Mouse (Mus musculus) intestine, embryonic 14.5 days (tissue): ENCODE measurements around the gene Slc25a14. TPM values are rescaled to one million over a fixed set of nuclear protein-coding genes. Genes with fewer than 3 reads are reported as not detected.

Experiments
- ATAC-seq: fragments of 200-750 bp; cut with Nextera tagmentation; replicated peaks from 2 replicates; pipeline ENCODE4 v1.8.0; 2017; ENCODE audit warnings: low read depth, moderate number of reproducible peaks, moderate TSS enrichment, moderate library complexity; ENCODE audit not compliant: low FRiP score, low TSS enrichment
- DNase-seq: peaks from one replicate; pipeline ENCODE4 v3.0.0-alpha.2; 2018; ENCODE audit warnings: low spot score
- H3K27ac ChIP-seq: fragments of 300-500 bp; sonication (generic); 2 replicates; pipeline ENCODE4 v1.5.1; 2014; ENCODE audit warnings: low read depth, mild to moderate bottlenecking, control low read depth
- H3K27me3 ChIP-seq: fragments of 300-500 bp; sonication (generic); replicated peaks from 2 replicates; pipeline ENCODE4 v1.6.1; 2014; ENCODE audit warnings: low read length, control low read depth; ENCODE audit not compliant: control insufficient read depth, insufficient read depth
- H3K36me3 ChIP-seq: fragments of 300-500 bp; sonication (generic); 2 replicates; pipeline ENCODE4 v1.6.1; 2014; ENCODE audit warnings: low read length, control low read depth; ENCODE audit not compliant: control insufficient read depth, insufficient read depth
- H3K4me1 ChIP-seq: fragments of 300-500 bp; sonication (generic); replicated peaks from 2 replicates; pipeline ENCODE4 v1.6.1; 2014; ENCODE audit warnings: low read length, control low read depth, mixed read lengths; ENCODE audit not compliant: control insufficient read depth, insufficient read depth
- H3K4me2 ChIP-seq: fragments of 300-500 bp; sonication (generic); 2 replicates; pipeline ENCODE4 v1.6.1; 2014; ENCODE audit warnings: low read length
- H3K4me3 ChIP-seq: fragments of 300-500 bp; sonication (generic); 2 replicates; pipeline ENCODE4 v1.5.1; 2014; ENCODE audit warnings: low read depth, low read length, control low read depth, mixed read lengths
- H3K9ac ChIP-seq: fragments of 300-500 bp; sonication (generic); 2 replicates; pipeline ENCODE4 v1.6.1; 2014; ENCODE audit warnings: mild to moderate bottlenecking, low read length
- H3K9me3 ChIP-seq: fragments of 300-500 bp; sonication (generic); 2 replicates; pipeline ENCODE4 v1.6.1; 2016; ENCODE audit warnings: low read length, control low read depth; ENCODE audit not compliant: control insufficient read depth
- WGBS: fragments of 180-500 bp; shearing (Covaris S2); extraction: QIAGEN DNeasy Blood & Tissue Kit; methylation state at CpG from one replicate; pipeline ENCODE4 v1.1.7; 2014; 5-methylcytosine and 5-hydroxymethylcytosine counted together
- polyA plus RNA-seq: library from polyadenylated mRNA; unstranded; fragments of >200 nt; fragmentation: Nextera tagmentation; extraction: Ambion mirVana; gene quantifications from 2 replicates; pipeline ENCODE4 v1.2.1, GENCODE M21; 2014

Gene Slc25a14
- 12.8 and 13.7 TPM in 2 replicates for polyA plus RNA-seq

DNA sequence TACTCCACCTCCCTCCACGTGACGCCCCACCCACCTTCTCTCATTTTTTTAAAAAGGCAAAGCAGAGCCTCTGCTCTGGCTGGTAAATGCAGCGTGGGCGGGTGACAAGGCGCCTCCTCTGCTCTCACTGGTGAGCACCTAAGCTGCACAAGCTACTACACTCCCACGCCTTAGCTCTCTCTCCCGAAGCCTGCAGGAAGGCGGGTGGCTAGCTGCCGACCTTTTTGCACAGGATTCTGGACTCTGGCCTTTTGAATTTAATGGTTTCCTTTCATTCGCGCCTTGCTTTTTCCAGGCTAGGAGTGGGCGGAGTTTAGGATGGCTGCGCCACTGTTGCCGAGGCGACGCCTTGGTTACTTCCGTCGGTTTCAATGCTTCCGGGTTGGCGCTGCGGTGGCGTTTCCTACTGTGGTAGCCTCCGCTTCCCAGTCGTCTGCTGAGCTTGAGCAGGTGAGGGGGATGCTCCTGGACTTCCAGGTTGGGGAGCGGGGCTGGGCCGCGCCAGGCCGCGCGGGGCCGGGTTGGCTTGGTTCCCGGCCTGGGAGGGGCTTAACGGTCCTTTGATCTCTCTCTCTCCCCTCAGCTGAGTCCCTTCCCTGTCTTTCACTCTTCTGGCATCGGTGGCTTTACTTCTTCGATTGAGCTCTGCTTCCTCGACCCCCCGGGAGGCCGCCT is at the start of gene Slc25a14:
TSS of gene Slc25a14 (plus strand) at position 35 of the 675 bp plus-strand sequence.
- 11% methylated on average over 37 of the region's 38 CpGs for WGBS
- peak; percentile 96 for ATAC-seq

DNA sequence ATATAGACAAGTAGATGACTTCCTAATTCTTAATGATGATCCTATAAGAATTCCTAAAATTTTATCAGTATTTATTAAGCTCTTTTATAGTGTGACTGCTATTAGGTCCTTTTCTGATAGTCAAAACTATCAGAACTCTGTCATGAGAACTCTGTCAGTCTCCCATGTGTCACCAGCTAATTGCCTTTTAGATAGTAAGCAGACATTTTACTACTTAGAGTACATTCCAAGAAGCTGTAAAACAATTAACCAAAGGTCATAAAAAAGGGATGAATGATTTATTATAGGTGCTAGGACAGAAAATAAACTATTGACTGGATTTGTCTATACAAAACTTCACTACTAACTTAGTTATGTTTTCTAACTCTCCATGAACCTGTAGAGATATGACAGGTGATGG is 39.9 kb upstream of the Slc25a14 start:
- peaks cover 14% of the 10 kb centered on the region; the same call in 1 of the 2 replicates for H3K36me3 ChIP-seq
- no peaks in the 10 kb centered on the region for H3K9me3 ChIP-seq
- H3K4me3 ChIP-seq = no peak overlapping the region
- no peaks in the 10 kb centered on the region for H3K27me3 ChIP-seq
- H3K9ac ChIP-seq = no peak overlapping the region
- ATAC-seq = 0 out of 2 replicates have a peak, but pooled peaks have one; percentile 27
- no peaks in the 10 kb centered on the region for H3K4me1 ChIP-seq
- DNase-seq = no peak
- H3K4me2 ChIP-seq = no peak overlapping the region
- H3K27ac ChIP-seq = no peak overlapping the region

More for the DNA sequence above, at the start of gene Slc25a14:
- no peaks in the 10 kb centered on the region for H3K4me1 ChIP-seq
- no peaks in the 10 kb centered on the region for H3K9me3 ChIP-seq
- H3K9ac ChIP-seq = peak within 1 kb of the TSS; percentile 39
- peak within 1 kb of the TSS; percentile 65 for H3K27ac ChIP-seq
- no peaks in the 10 kb centered on the region for H3K36me3 ChIP-seq
- peak within 1 kb of the TSS; percentile 54 for H3K4me2 ChIP-seq
- no peaks in the 10 kb centered on the region for H3K27me3 ChIP-seq
- peak; percentile 82 for DNase-seq
- H3K4me3 ChIP-seq = peak within 1 kb of the TSS; percentile 53

DNA sequence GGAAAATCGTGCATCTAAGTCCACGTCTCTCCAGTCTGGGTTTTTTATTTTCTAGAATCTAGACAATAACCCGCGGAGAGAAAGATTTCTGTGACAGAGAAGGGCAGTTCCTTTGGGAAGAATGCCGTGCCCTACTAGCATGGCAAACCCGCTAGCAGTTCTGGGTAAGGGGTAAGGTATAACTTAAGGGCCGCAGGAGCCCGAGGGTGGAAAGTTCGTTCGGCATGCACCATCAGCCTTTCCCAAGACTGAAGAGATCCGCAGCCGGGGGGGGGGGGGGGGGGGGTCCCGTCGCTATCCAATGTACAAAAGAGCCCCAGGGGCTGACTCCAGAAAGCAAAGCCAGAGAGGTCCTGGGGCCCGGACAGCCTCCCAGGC is 29.5 kb upstream of the Slc25a14 start:
- Histone ChIP-seq H3K9ac (peak overlapping the region; percentile 57), H3K4me1 (no peaks in the 10 kb centered on the region), H3K27me3 (no peaks in the 10 kb centered on the region), H3K4me3 (peak overlapping the region; percentile 54), H3K9me3 (no peaks in the 10 kb centered on the region), H3K27ac (peak overlapping the region; percentile 80; the same call in 1 of the 2 replicates), H3K36me3 (peaks cover 15% of the 10 kb centered on the region), H3K4me2 (peak overlapping the region; percentile 49)
- ATAC-seq (peak; percentile 38; the same call in 1 of the 2 replicates), DNase-seq (no peak)
- WGBS = 20% methylated on average over 11 of the region's 15 CpGs

DNA sequence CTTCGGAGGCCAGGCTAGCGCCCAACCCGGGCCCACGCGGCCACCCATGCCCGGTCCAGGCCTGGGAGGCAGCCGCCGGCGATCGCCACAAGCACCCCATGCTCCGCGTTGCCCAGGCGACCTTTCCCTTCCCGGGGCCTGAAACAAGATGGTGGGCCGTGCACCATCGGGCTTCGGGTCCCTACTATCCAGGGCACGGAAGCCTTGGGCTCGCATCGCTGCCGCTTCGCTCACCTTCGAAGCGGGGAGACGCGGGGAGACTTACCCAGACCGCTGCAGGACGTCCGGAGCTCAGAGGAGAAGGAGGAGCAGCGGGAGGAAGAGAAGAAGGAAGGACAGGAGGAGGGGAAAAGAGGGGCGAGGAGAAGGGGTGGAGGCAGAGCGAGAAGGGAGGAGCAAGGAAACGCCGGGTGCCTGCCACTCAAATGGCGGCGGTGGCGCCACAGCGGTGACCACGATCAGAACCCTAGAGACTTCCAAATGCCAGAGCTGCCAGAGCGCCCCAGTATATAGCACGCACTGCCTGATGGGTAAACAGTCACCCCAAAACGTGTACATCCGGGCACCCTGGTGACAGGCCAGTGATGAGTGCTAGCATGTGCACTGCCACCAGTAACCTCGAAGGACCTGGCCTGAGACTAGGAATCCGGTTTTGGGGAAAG is 29.0 kb upstream of the Slc25a14 start, which contains the start of gene Zfp280c:
TSS of gene Zfp280c (minus strand) at position 406 of the 662 bp plus-strand sequence.
- ATAC-seq = peak; percentile 92

DNA sequence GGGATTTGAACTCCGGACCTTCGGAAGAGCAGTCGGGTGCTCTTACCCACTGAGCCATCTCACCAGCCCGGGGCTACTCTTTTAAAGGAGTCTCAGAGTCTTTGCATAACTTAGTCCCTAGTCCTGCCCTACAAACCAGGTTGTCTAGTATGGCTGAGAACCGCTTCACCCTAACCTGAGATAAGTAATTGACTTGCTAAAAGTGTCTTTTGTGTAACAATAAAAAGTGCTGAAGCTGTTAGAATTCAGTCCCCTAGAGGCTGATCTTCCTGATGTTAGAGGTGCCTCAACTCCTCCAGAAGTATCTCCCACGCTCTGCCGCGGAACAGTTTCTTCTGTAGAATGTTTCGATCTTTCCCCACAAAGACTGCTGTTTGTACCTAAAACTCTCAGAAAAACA is 27.2 kb upstream of the Slc25a14 start:
- WGBS = 79% methylated on average over 9 of the region's 9 CpGs
- H3K9me3 ChIP-seq = no peaks in the 10 kb centered on the region

More for the DNA sequence above, 29.0 kb upstream of the Slc25a14 start, which contains the start of gene Zfp280c:
- H3K27ac ChIP-seq = peak within 1 kb of the TSS; percentile 80
- WGBS = 15% methylated on average over 39 of the region's 45 CpGs
- peak; percentile 80 for DNase-seq
- no peaks in the 10 kb centered on the region for H3K27me3 ChIP-seq
- no peaks in the 10 kb centered on the region for H3K9me3 ChIP-seq
- no peaks in the 10 kb centered on the region for H3K4me1 ChIP-seq
- peaks cover 15% of the 10 kb centered on the region for H3K36me3 ChIP-seq
- peak within 1 kb of the TSS; percentile 57 for H3K9ac ChIP-seq
- H3K4me2 ChIP-seq = peak within 1 kb of the TSS; percentile 49
- peak within 1 kb of the TSS; percentile 54 for H3K4me3 ChIP-seq

DNA sequence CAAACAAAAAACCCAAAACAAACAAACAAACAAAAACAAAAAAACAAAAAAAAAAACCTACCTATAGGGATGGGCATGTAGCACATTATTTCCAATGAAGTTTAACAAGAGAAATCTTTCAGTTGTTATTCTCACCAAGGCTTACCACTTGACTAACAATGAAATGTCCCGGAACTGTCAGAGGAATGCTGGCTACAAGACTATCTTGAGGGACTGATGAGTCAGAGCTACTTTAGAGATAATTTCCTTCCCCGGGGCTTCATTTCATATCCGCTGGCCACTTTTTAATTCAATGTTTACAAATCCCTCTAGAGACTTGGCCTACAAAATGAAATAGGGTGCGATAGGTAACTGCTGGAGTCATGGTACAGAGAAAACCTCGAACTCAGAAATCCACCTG is 26.3 kb upstream of the Slc25a14 start:
- Histone ChIP-seq H3K9ac (no peak overlapping the region), H3K27me3 (no peaks in the 10 kb centered on the region), H3K4me1 (no peaks in the 10 kb centered on the region), H3K27ac (no peak overlapping the region), H3K36me3 (0 out of 2 replicates have a peak, but pooled peaks cover 2% of the 10 kb centered on the region), H3K9me3 (no peaks in the 10 kb centered on the region), H3K4me3 (no peak overlapping the region), H3K4me2 (no peak overlapping the region)
- WGBS = 88% methylated on average over 5 of the region's 5 CpGs
- no peak for DNase-seq
- ATAC-seq = no peak

More for the DNA sequence above, 27.2 kb upstream of the Slc25a14 start:
- Histone ChIP-seq H3K4me1 (no peaks in the 10 kb centered on the region), H3K9ac (no peak overlapping the region), H3K4me3 (no peak overlapping the region), H3K36me3 (peaks cover 5% of the 10 kb centered on the region; the same call in 1 of the 2 replicates), H3K27me3 (no peaks in the 10 kb centered on the region), H3K27ac (no peak overlapping the region), H3K4me2 (no peak overlapping the region)
- DNase-seq (no peak), ATAC-seq (no peak)

DNA sequence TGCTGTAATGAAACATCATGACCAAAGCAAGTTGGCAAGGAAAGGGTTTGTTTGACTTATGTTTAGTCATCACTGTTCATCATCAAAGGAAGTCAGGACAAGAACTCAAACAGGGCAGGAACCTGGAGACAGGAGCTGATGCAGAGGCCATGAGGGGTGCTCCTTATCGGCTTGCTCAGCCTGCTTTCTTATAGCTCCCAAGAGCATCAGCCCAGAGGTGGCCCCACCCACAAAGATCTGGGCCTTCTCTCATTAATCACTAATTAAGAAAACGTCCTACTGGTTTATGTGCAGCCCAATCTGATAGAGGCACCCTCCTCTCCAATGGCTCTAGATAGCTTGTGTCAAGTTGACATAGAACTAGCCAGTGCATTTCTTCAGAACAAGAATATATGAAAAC is 18.3 kb upstream of the Slc25a14 start:
- no peak overlapping the region for H3K4me3 ChIP-seq
- no peaks in the 10 kb centered on the region for H3K36me3 ChIP-seq
- H3K4me1 ChIP-seq = no peaks in the 10 kb centered on the region
- no peak overlapping the region for H3K4me2 ChIP-seq
- no peaks in the 10 kb centered on the region for H3K9me3 ChIP-seq
- ATAC-seq (no peak), DNase-seq (no peak)
- no peak overlapping the region for H3K27ac ChIP-seq
- H3K27me3 ChIP-seq = no peaks in the 10 kb centered on the region
- WGBS = 46% methylated on average over 2 of the region's 2 CpGs
- no peak overlapping the region for H3K9ac ChIP-seq

DNA sequence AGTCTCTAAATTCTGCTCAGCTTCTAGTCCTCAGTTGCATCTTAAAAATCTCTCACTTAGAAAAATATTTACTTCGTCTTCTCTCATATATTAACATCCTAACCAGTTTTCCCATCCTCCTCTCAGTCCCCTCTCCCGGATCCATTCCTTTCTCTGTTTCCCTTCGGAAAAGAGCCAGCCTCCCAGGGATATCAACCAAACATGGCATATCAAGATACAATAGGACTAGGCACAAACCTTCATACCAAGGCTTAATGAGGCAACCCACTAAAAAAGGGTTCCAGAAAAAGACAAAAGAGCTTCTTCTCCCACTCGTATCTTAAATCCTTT is 199 bp upstream of the Slc25a14 start:
- H3K9ac ChIP-seq = peak overlapping the region; percentile 39; the same call in 1 of the 2 replicates
- H3K9me3 ChIP-seq = no peaks in the 10 kb centered on the region
- WGBS = 17% methylated on average over 4 of the region's 4 CpGs
- no peaks in the 10 kb centered on the region for H3K27me3 ChIP-seq
- DNase-seq (no peak), ATAC-seq (no peak; the same call in 1 of the 2 replicates)
- H3K27ac ChIP-seq = peak overlapping the region; percentile 65
- H3K4me2 ChIP-seq = peak overlapping the region; percentile 54
- peak overlapping the region; percentile 53 for H3K4me3 ChIP-seq
- no peaks in the 10 kb centered on the region for H3K4me1 ChIP-seq
- H3K36me3 ChIP-seq = no peaks in the 10 kb centered on the region
